8 mouse cellular contexts compared by ENCODE assay signal in the genomic region with DNA sequence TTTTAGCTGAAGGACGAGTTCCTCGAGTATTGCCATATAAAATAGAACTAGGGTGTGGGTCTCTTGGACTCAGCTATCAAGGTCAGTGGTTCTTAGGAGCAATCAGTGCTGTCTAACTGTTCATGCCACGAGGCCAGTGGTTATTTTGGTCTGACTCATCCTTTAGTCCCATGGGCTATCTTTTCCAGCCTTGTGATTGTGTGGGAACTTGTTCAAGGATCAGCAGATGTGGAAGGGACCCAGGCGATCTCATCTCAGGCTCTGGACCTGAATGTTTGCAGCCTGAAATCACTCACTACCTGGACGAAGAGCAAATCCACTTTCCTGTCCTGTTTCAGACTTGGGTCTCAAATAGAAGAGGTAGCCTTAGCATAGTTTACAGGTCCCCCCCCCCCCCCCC. TPM values are rescaled to one million over a fixed set of nuclear protein-coding genes. Genes with fewer than 3 reads are reported as not detected.
DNase-seq lines count a peak whose midpoint lies in the region; ATAC-seq and TF ChIP-seq lines count a peak whose summit lies in the region.

No protein-coding gene starts in this region.

- no peak for TF ChIP-seq POLR2A in bone marrow macrophage, adult 2 months (IDR thresholded peaks at IDR 0.05; ENCODE audit: borderline replicate concordance, low read depth, low read length)

- H3K27me3 ChIP-seq in lung, embryonic 15.5 days, result no peaks in the 10 kb centered on the region
- H3K27me3 ChIP-seq in heart, embryonic 13.5 days (replicated peaks), result peaks cover 10% of the 10 kb centered on the region
- no peaks in the 10 kb centered on the region; the same call in 1 of the 2 replicates for H3K27me3 ChIP-seq in liver, postnatal 0 days (ENCODE audit: insufficient read depth, low read length)

- WGBS in lung, embryonic 15.5 days, result 67% methylated on average over 5 of the region's 5 CpGs
- 49% methylated on average over 5 of the region's 5 CpGs for WGBS in heart, embryonic 13.5 days
- 52% methylated on average over 5 of the region's 5 CpGs for WGBS in liver, postnatal 0 days (ENCODE audit: insufficient replicate concordance)

- TF ChIP-seq CTCF in bone marrow macrophage, adult 2 months (IDR thresholded peaks at IDR 0.05; ENCODE audit: low read depth, low read length), result no peak
- no peak for TF ChIP-seq CTCF in liver, postnatal 0 days (IDR thresholded peaks at IDR 0.05; ENCODE audit: low read depth)

- ATAC-seq in lung, embryonic 15.5 days (ENCODE audit: borderline replicate concordance, extremely low read depth, low FRiP score, low TSS enrichment), result no peak
- ATAC-seq in heart, embryonic 13.5 days (ENCODE audit: extremely low read depth, insufficient number of reproducible peaks, low FRiP score, low TSS enrichment), result no peak
- ATAC-seq in liver, postnatal 0 days, result no peak

- peaks cover 5% of the 10 kb centered on the region; the same call in 1 of the 2 replicates for H3K4me1 ChIP-seq in lung, embryonic 15.5 days
- H3K4me1 ChIP-seq in bone marrow macrophage, adult 2 months (ENCODE audit: control insufficient read depth, insufficient read depth, low read length), result peaks cover 12% of the 10 kb centered on the region
- H3K4me1 ChIP-seq in heart, embryonic 13.5 days, result peaks cover 30% of the 10 kb centered on the region
- 0 out of 2 replicates have a peak, but pooled peaks cover 4% of the 10 kb centered on the region for H3K4me1 ChIP-seq in liver, postnatal 0 days (ENCODE audit: insufficient read depth)

- DNase-seq in lung, postnatal 4 days, result no peak
- DNase-seq in liver, postnatal 0 days, result no peak
- no peak for DNase-seq in right cerebral cortex, adult 2 months (ENCODE audit: low spot score in 2 of 2)
- no peak for DNase-seq in spleen, postnatal 14 days (ENCODE audit: low spot score in 2 of 2)
- DNase-seq in cerebellum, adult 8-10 months, result no peak

- H3K4me2 ChIP-seq in lung, embryonic 15.5 days, result peak overlapping the region; percentile 61
- peak overlapping the region; percentile 71 for H3K4me2 ChIP-seq in heart, embryonic 13.5 days
- H3K4me2 ChIP-seq in liver, postnatal 0 days (ENCODE audit: low read depth, low read length), result peak overlapping the region; percentile 73

- no peaks in the 10 kb centered on the region for H3K9me3 ChIP-seq in lung, embryonic 15.5 days
- H3K9me3 ChIP-seq in heart, embryonic 13.5 days, result no peaks in the 10 kb centered on the region
- H3K9me3 ChIP-seq in liver, postnatal 0 days (ENCODE audit: low read length), result no peaks in the 10 kb centered on the region

- H3K27ac ChIP-seq in lung, embryonic 15.5 days, result peak overlapping the region; percentile 97
- H3K27ac ChIP-seq in bone marrow macrophage, adult 2 months (ENCODE audit: insufficient read depth, low read depth, low read length), result peak overlapping the region; percentile 98
- H3K27ac ChIP-seq in heart, embryonic 13.5 days (replicated peaks), result peak overlapping the region; percentile 98
- peak overlapping the region; percentile 96 for H3K27ac ChIP-seq in liver, postnatal 0 days (ENCODE audit: low read depth)

- H3K36me3 ChIP-seq in lung, embryonic 15.5 days, result peaks cover 18% of the 10 kb centered on the region; the same call in 1 of the 2 replicates
- H3K36me3 ChIP-seq in heart, embryonic 13.5 days, result peaks cover 33% of the 10 kb centered on the region
- H3K36me3 ChIP-seq in liver, postnatal 0 days (replicated peaks; ENCODE audit: insufficient read depth, low read length), result 0 out of 2 replicates have a peak, but pooled peaks cover 7% of the 10 kb centered on the region

- no peak for TF ChIP-seq EP300 in liver, postnatal 0 days (IDR thresholded peaks at IDR 0.05; ENCODE audit: low read depth)

- H3K4me3 ChIP-seq in lung, embryonic 15.5 days, result peak overlapping the region; percentile 59
- H3K4me3 ChIP-seq in bone marrow macrophage, adult 2 months (ENCODE audit: insufficient read depth, low read length), result peak overlapping the region; percentile 71
- peak overlapping the region; percentile 68 for H3K4me3 ChIP-seq in heart, embryonic 13.5 days
- peak overlapping the region; percentile 64 for H3K4me3 ChIP-seq in liver, postnatal 0 days (ENCODE audit: low read depth, low read length)

- H3K9ac ChIP-seq in lung, embryonic 15.5 days, result peak overlapping the region; percentile 41
- peak overlapping the region; percentile 88 for H3K9ac ChIP-seq in heart, embryonic 13.5 days
- peak overlapping the region; percentile 69 for H3K9ac ChIP-seq in liver, postnatal 0 days (replicated peaks)

RNA-seq across cellular contexts. Expression of a gene that starts 34.9 kb away (rescaled TPM):
- 16.7 and 20.4 TPM in 2 replicates for polyA plus RNA-seq in lung, embryonic 15.5 days (2015; fragmentation: Nextera tagmentation; extraction: Ambion mirVana)
- polyA plus RNA-seq in bone marrow macrophage, adult 2 months (2012; ENCODE audit: insufficient read depth, insufficient read length, missing spikeins), result 84.5 and 98.1 TPM in 2 replicates
- polyA plus RNA-seq in heart, embryonic 13.5 days (2015; fragmentation: Nextera tagmentation; extraction: Ambion mirVana), result 35.5 and 37.1 TPM in 2 replicates
- polyA plus RNA-seq in liver, postnatal 0 days (2015; fragmentation: Nextera tagmentation; extraction: Ambion mirVana), result 5.7 and 6.4 TPM in 2 replicates
